Mouse (Mus musculus) bone marrow, adult 2 months (tissue): ENCODE measurements around the gene Rhobtb1. TPM values are rescaled to one million over a fixed set of nuclear protein-coding genes. Genes with fewer than 3 reads are reported as not detected.

Source experiments
- H3K27ac ChIP-seq: fragments of 200-500 bp; 2 replicates; pipeline ENCODE4 v1.5.1; 2012; ENCODE audit warnings: low read depth, mild to moderate bottlenecking, control low read depth, inconsistent platforms, low read length; ENCODE audit not compliant: control insufficient read depth, poor library complexity, insufficient read depth
- H3K4me1 ChIP-seq: fragments of 200-500 bp; 2 replicates; pipeline ENCODE4 v1.6.1; 2011; ENCODE audit warnings: low read length; ENCODE audit not compliant: control insufficient read depth, insufficient read depth
- H3K4me3 ChIP-seq: fragments of 200-500 bp; replicated peaks from 2 replicates; pipeline ENCODE3; 2011; ENCODE audit warnings: mild to moderate bottlenecking, low read depth, low read length, control low read depth; ENCODE audit not compliant: control insufficient read depth
- CTCF ChIP-seq: fragments of 200-500 bp; IDR thresholded peaks from 2 replicates; pipeline ENCODE4 v1.5.1; 2011; ENCODE audit warnings: low read length, control low read depth; ENCODE audit not compliant: control insufficient read depth, insufficient read depth
- POLR2A ChIP-seq: fragments of 200-500 bp; IDR thresholded peaks from 2 replicates; pipeline ENCODE4 v1.6.1; 2011; ENCODE audit warnings: low read depth, mild to moderate bottlenecking, control low read depth, low read length, borderline replicate concordance; ENCODE audit not compliant: control insufficient read depth
- WGBS: fragments of 180-500 bp; shearing (Covaris S2); methylation state at CpG from one replicate; pipeline ENCODE4 v1.1.7; 2018; 5-methylcytosine and 5-hydroxymethylcytosine counted together
- polyA plus RNA-seq: library from polyadenylated mRNA; stranded (reverse); fragments of >200 nt; gene quantifications from 2 replicates; pipeline ENCODE4 v1.2.4, GENCODE M21; 2011; ENCODE audit warnings: low replicate concordance; ENCODE audit not compliant: missing spikeins, insufficient read depth, insufficient read length

Rhobtb1 gene
- polyA plus RNA-seq, 1 experiment = 2.2 TPM

DNA sequence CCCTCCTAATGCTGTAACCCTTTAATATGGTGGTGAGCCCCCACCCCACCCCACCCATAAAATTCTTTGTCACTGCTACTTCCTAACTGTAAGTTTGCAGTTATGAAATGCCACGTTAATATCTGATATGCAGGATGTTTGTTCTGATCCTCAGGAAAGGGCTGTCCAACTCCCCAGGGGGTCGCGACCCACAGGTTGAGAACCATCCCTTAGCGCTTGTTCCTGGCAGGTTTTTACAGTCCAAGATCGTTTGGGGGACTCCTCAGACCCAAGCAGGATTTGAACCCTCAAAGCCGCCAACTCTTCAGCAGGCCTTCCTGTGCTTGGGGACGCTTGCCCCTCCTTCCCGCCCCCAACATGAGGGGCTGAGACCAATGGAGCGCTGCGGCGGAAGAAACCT is 185.0 kb downstream of the Rhobtb1 start:
- no peak overlapping the region for H3K27ac ChIP-seq
- no peak for TF ChIP-seq CTCF
- no peak for TF ChIP-seq POLR2A
- 86% methylated on average over 11 of the region's 11 CpGs for WGBS
- H3K4me1 ChIP-seq = no peaks in the 10 kb centered on the region
- no peak overlapping the region for H3K4me3 ChIP-seq

DNA sequence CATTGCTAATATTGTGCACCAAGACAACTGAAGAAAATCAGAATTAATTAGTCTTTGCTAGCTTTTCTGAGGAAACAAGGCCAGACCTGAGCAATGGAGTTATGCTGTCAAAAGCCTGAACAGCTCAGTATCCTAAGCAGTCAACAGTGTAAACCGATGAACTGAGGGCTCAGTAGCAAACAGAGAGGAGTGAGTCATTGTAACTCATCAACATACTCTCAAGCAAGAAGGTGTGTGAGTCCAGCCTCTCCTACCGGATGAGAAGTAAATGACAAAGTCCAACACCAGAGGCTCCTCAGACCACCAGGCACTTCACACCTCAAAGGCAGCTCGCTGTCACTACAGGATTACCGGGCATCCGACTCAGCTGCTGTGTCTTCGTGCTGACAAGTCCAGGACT is 188.8 kb downstream of the Rhobtb1 start:
- WGBS = 98% methylated on average over 6 of the region's 6 CpGs
- Histone ChIP-seq H3K4me1 (no peaks in the 10 kb centered on the region), H3K27ac (no peak overlapping the region), H3K4me3 (no peak overlapping the region)
- TF ChIP-seq CTCF = no peak
- TF ChIP-seq POLR2A = no peak

Other genes with a start within 250 kb of the Rhobtb1 start
- gene A930033H14Rik, start 61.7 kb downstream of the Rhobtb1 start, polyA plus RNA-seq = 0.75 TPM in 1 of 2 replicates, not detected in the other
- 147 and 174 TPM in 2 replicates for gene Cdk1, start 201.5 kb downstream of the Rhobtb1 start, polyA plus RNA-seq
- 2.1 and 9.3 TPM in 2 replicates for gene Ank3, start 247.3 kb downstream of the Rhobtb1 start, polyA plus RNA-seq